In the genomic region with DNA sequence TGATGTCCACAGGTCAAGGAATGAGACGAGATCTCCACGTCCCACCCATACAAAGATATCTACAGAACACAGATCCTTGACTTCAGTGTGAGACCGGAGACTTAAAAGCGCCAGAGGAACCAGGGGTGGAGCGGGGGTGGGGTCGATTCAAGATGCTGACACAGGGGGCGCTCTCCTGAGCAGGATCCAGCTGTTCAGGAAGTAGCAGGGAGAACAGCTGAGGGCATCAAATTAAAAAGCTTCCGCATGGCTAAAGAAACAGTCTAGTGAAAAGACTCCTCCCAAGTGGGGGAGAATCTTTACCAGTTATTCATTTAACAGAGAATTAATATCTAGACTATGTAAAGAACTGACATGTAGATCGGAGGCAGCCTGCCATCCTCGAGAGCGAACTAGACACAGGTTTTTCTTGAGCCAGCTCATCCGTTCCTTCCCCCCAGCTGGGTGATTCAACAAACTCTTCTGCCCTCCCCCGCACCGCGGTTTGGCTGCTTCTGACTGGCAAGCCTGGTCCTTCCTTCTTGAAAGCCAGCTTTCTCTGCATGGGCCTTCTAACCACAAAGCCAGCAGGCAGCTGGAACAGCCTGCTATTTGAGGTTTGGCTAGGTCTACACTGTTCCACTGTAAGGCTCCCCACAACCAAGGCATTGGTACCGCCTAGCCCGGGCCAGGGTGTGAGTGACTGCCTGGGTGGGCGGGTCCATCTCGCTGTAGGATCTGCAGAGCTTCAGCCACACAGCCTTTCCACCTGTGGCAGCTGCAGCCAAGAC, we compare ENCODE assay signal across 8 mouse cellular contexts.
DNase-seq lines count a peak whose midpoint lies in the region; ATAC-seq and TF ChIP-seq lines count a peak whose summit lies in the region.

No protein-coding gene starts in this region.

- peak overlapping the region; percentile 25; the same call in 1 of the 2 replicates for H3K27ac ChIP-seq in bone marrow, adult 2 months (ENCODE audit: control insufficient read depth, insufficient read depth, low read depth, low read length, poor library complexity)
- 0 out of 2 replicates have a peak overlapping the region, but pooled peaks have one; percentile 2 for H3K27ac ChIP-seq in gastrocnemius, adult 2 months
- H3K27ac ChIP-seq in neural tube, embryonic 15.5 days (replicated peaks): no peak overlapping the region

- no peaks in the 10 kb centered on the region for H3K36me3 ChIP-seq in neural tube, embryonic 15.5 days

- H3K9ac ChIP-seq in neural tube, embryonic 15.5 days (replicated peaks): no peak overlapping the region

- H3K9me3 ChIP-seq in neural tube, embryonic 15.5 days (replicated peaks): no peaks in the 10 kb centered on the region

- intact Hi-C loops in gastrocnemius, adult 2 months (cut with DNase I): no loop called here

- no peaks in the 10 kb centered on the region; the same call in 1 of the 2 replicates for H3K4me1 ChIP-seq in bone marrow, adult 2 months (ENCODE audit: control insufficient read depth, insufficient read depth, low read length)
- peaks cover 6% of the 10 kb centered on the region; the same call in 1 of the 2 replicates for H3K4me1 ChIP-seq in neural tube, embryonic 15.5 days

- TF ChIP-seq POLR2A in bone marrow, adult 2 months (IDR thresholded peaks at IDR 0.05; ENCODE audit: borderline replicate concordance, control insufficient read depth, low read depth, low read length): no peak

- no peak for ATAC-seq in neural tube, embryonic 15.5 days (ENCODE audit: low FRiP score)

- H3K4me2 ChIP-seq in neural tube, embryonic 15.5 days: no peak overlapping the region

- WGBS in bone marrow, adult 2 months: 6% methylated on average over 19 of the region's 19 CpGs
- WGBS in neural tube, embryonic 15.5 days: 72% methylated on average over 19 of the region's 19 CpGs

- DNase-seq in kidney, postnatal 10 days: peak; percentile 31
- no peak for DNase-seq in kidney, adult 18-20 months
- DNase-seq in gastrocnemius, adult 2 months: peak; percentile 64
- peak; percentile 76 to 78 for DNase-seq in layer of hippocampus, postnatal 10 days (ENCODE audit: low spot score in 2 of 2)
- DNase-seq in lung, postnatal 10 days: peak; percentile 76
- DNase-seq in spleen, adult 18-20 months: peak; percentile 57 to 61

- peaks cover under 1% of the 10 kb centered on the region for H3K27me3 ChIP-seq in neural tube, embryonic 15.5 days (replicated peaks)

- H3K4me3 ChIP-seq in bone marrow, adult 2 months (replicated peaks; ENCODE audit: control insufficient read depth, low read depth, low read length): no peak overlapping the region
- H3K4me3 ChIP-seq in gastrocnemius, adult 2 months: no peak overlapping the region
- H3K4me3 ChIP-seq in neural tube, embryonic 15.5 days (replicated peaks): no peak overlapping the region

- TF ChIP-seq CTCF in bone marrow, adult 2 months (IDR thresholded peaks at IDR 0.05; ENCODE audit: control insufficient read depth, insufficient read depth, low read length): peak; percentile 61
- TF ChIP-seq CTCF in gastrocnemius, adult 2 months (IDR thresholded peaks at IDR 0.05): peak; percentile 35
